Mouse (Mus musculus) neural tube, embryonic 15.5 days (tissue): ENCODE measurements around the gene Gm21637. TPM values are rescaled to one million over a fixed set of nuclear protein-coding genes. Genes with fewer than 3 reads are reported as not detected.
"Not testable (repeated sequence)": the region's sequence is repeated elsewhere in the genome, so short reads cannot be mapped to it uniquely, and the experiment has no call there.

Experiments
- ATAC-seq: fragments of 200-750 bp; cut with Nextera tagmentation; 2 replicates; pipeline ENCODE4 v1.8.0; 2017; ENCODE audit warnings: mild to moderate bottlenecking, moderate TSS enrichment, moderate library complexity; ENCODE audit not compliant: low FRiP score
- H3K27ac ChIP-seq: fragments of 300-500 bp; sonication (generic); replicated peaks from 2 replicates; pipeline ENCODE4 v1.5.1; 2015; ENCODE audit warnings: mild to moderate bottlenecking, inconsistent platforms
- H3K27me3 ChIP-seq: fragments of 300-500 bp; sonication (generic); replicated peaks from 2 replicates; pipeline ENCODE4 v1.6.1; 2015; ENCODE audit warnings: inconsistent platforms
- H3K36me3 ChIP-seq: fragments of 300-500 bp; sonication (generic); 2 replicates; pipeline ENCODE4 v1.6.1; 2015; ENCODE audit warnings: inconsistent platforms
- H3K4me1 ChIP-seq: fragments of 300-500 bp; sonication (generic); 2 replicates; pipeline ENCODE4 v1.6.1; 2015; ENCODE audit warnings: inconsistent platforms
- H3K4me2 ChIP-seq: fragments of 300-500 bp; sonication (generic); 2 replicates; pipeline ENCODE4 v1.6.1; 2015; ENCODE audit warnings: inconsistent platforms, mild to moderate bottlenecking, moderate library complexity
- H3K4me3 ChIP-seq: fragments of 300-500 bp; sonication (generic); replicated peaks from 2 replicates; pipeline ENCODE4 v1.5.1; 2015; ENCODE audit warnings: mild to moderate bottlenecking, inconsistent platforms
- H3K9ac ChIP-seq: fragments of 300-500 bp; sonication (generic); replicated peaks from 2 replicates; pipeline ENCODE4 v1.6.1; 2015; ENCODE audit warnings: mild to moderate bottlenecking, inconsistent platforms
- H3K9me3 ChIP-seq: fragments of 300-500 bp; sonication (generic); replicated peaks from 2 replicates; pipeline ENCODE4 v1.6.1; 2016; ENCODE audit warnings: inconsistent platforms
- WGBS: fragments of 180-500 bp; shearing (Covaris S2); methylation state at CpG from one replicate; pipeline ENCODE4 v1.1.7; 2015; ENCODE audit warnings: mixed read lengths; 5-methylcytosine and 5-hydroxymethylcytosine counted together
- polyA plus RNA-seq: library from polyadenylated mRNA; unstranded; fragments of >200 nt; fragmentation: Nextera tagmentation; extraction: Ambion mirVana; gene quantifications from 2 replicates; pipeline ENCODE4 v1.2.1, GENCODE M21; 2015

Gene Gm21637
- not detected in 2 replicates for polyA plus RNA-seq

GRCm38 (mm10) chrX:31961744-31962143 lies at the start of gene Gm21637:
Gm21637 (plus strand) TSS chrX:31962044.
- H3K4me1 ChIP-seq, H3K36me3 ChIP-seq, H3K27me3 ChIP-seq, H3K4me2 ChIP-seq, H3K27ac ChIP-seq, H3K9ac ChIP-seq, H3K9me3 ChIP-seq, H3K4me3 ChIP-seq, ATAC-seq: not testable (repeated sequence)
- WGBS: no CpG with 5 or more reads among the region's 1 CpGs

Other genes starting within 250 kb of the Gm21637 start
- gene Btbd35f25, start 244.9 kb upstream of the Gm21637 start, polyA plus RNA-seq: not detected in 2 replicates
- not detected in 2 replicates for gene Btbd35f22, start 85.8 kb downstream of the Gm21637 start, polyA plus RNA-seq